Mouse (Mus musculus): Measurements from ENCODE around the gene Fam19a1.

DNA sequence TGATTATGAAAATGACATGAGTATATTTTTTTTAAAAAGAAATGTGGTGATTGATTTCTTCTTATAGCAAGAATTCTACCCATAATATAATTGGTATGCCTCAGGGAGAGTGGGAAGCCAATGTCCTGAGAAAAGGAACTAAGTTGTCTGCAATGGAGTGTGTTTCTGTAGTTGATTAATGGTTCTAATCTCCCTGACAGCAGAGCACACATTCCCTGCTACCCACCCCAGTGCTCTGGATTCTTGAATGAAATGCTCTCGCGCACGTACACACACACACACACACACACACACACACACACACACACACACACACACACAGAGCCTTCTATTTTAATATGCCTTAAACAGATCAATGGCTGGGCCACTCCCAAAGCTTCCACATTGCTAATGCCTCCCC lies 60.7 kb downstream of the Fam19a1 start:
- TF ChIP-seq CTCF (IDR thresholded peaks at IDR 0.05; ENCODE audit: low read depth) (no peak), EP300 (IDR thresholded peaks at IDR 0.05; ENCODE audit: low read depth) (no peak)

All from liver, postnatal 0 days (tissue).